Mouse (Mus musculus): ENCODE data around the gene Trim46.
A peak's percentile ranks its signal among the peaks of the same experiment; 100 is the strongest.
"Not testable (repeated sequence)": the region's sequence is repeated elsewhere in the genome, so short reads cannot be mapped to it uniquely, and the experiment has no call there.

The Trim46 gene

DNA sequence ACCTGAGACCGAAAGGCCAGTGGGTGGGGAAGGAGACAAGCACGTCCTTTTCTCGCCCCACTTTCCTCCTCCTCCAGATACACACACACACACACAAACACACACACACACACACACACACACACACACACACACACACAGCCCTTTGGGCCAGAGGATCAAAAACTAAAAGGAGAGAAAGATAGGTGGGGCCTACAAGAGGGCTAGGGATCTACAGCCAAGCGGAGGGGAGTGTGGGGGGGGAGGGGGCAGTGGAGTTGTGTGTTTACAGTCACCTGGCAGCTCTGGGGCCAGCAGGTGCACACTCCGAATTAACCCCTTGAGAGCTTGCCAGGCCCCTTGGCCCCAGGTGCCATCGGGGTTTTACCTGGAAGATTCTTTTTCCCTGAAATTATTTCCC, 13.5 kb downstream of the Trim46 start:
- DNase-seq: peak; percentile 70

DNA sequence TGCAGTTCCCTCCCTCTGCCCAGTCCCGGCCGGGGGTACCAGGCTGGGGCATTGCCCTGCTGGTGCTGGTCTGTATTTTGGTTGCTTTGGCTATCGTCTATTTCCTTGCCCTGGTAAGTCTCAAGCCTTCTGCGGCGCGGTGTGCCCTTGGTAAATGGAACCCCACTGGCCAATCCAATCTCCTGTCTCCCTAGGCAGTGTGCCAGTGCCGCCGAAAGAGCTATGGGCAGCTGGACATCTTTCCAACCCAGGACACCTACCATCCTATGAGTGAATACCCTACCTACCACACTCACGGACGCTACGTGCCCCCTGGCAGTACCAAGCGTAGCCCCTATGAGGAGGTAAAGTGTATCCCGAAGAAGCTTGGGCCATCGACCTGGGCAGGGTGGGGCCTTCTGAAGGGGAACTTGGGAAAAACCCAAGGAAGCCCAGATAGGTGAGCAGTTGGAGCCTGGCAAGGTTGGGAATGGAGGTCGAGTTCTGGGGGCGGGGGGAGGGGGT, 14.3 kb downstream of the Trim46 start:
- no peak for DNase-seq

DNA sequence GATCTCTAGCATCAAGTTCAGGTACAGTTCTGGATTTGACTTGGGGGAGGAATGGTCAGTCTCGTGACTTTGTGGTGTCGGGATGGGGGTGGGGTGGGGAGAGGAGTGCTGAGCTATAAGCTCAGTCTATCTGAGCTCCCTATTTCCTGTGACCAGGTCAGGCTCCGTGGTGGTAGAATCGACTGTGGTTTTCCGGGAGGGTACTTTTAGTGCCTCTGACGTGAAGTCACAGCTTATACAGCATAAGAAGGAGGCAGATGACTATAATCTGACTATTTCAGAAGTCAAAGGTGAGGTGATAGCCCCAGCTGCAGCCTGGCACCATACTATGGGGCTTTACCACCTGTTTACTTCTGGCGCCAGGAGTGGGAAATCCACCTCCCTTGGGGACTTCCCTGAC, 14.8 kb downstream of the Trim46 start:
- no peak for DNase-seq

DNA sequence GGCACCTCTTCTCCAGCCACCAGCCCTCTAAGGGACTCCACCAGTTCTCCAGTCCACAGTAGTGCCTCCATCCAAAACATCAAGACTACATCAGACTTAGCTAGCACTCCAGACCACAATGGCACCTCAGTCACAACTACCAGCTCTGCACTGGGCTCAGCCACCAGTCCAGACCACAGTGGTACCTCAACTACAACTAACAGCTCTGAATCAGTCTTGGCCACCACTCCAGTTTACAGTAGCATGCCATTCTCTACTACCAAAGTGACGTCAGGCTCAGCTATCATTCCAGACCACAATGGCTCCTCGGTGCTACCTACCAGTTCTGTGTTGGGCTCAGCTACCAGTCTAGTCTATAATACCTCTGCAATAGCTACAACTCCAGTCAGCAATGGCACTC, 15.5 kb downstream of the Trim46 start:
- DNase-seq: no peak

GRCm38 (mm10) chr3:89229276-89229675, 16.8 kb downstream of the Trim46 start:
- DNase-seq: no peak

- DNase-seq: peak; percentile 66
These were observed 17.3 kb downstream of the Trim46 start, which contains the start of gene Muc1 for GRCm38 (mm10) chr3:89228836-89229235. Gene Muc1 (plus strand): TSS chr3:89229057.

GRCm38 (mm10) chr3:89228180-89228549, 17.9 kb downstream of the Trim46 start:
- DNase-seq: peak; percentile 93

GRCm38 (mm10) chr3:89227307-89228179, 18.6 kb downstream of the Trim46 start:
- peak; percentile 95 for DNase-seq

DNA sequence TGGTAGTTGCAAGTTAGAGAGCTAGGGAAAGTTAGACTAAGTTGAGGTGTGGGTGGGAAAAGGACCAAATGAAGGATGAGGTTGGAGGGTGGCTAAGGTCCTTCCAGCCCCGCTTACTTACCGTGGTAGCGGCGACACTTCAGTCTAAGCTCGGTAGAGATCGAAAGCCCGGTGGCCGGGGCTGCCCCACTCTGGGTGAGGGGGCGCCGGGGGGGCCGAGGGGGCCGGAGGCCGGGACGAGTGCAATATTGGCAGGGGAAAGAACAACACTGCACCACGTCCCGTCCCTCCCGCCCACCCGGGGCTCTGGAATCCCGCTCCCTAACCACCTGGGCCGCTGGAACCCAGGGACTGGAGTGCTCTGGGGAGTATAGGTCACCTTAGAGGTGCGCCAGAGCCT, 19.2 kb downstream of the Trim46 start, which contains the start of gene Mtx1:
Gene Mtx1 (minus strand): TSS at position 189 of the 400 bp plus-strand sequence.
- DNase-seq: no peak

DNA sequence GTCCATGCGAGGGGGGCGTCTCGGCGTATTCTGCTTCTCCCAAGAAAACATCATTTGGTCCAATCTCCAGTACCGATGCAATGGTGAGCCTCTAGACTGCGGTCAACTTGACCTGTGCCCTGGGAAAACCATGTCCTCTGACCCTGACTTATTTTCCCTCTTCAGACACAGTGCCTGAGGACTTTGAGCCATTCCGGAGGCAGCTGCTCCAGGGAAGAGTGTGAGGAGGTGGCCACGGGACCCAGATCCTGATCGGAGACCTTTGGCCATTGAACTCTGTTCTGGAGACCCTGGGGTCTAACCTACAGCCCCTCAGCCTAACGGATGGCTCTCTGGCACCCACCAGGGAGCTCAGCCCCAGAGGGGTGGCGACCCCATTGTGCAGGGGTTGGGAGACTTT, 19.7 kb downstream of the Trim46 start:
- no peak for DNase-seq

GRCm38 (mm10) chr3:89225918-89226317, 20.2 kb downstream of the Trim46 start:
- DNase-seq: no peak

- DNase-seq: no peak
These were observed 20.7 kb downstream of the Trim46 start for GRCm38 (mm10) chr3:89225321-89225815.

- DNase-seq: no peak
These were observed 21.3 kb downstream of the Trim46 start for GRCm38 (mm10) chr3:89224796-89225195.

GRCm38 (mm10) chr3:89221167-89221566, 24.9 kb downstream of the Trim46 start:
- no peak for DNase-seq

DNA sequence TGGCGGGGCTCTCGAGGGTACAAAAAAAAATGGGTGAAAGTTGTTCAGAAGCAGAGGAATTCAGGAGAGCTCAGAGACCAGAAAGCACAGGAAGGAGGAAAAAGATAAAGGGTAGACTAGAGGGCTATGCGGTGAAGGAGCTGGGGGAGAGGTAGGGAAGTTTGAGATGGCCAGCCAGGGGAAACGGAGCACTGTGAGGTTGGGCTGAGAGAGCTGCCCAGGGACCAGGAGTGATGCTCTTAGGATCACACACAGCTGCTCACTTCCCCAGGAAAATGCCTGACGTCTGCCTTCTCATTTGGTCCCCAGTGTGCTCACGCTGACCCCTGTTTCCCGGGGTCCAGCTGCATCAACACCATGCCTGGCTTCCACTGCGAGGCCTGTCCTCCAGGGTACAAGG, 26.6 kb downstream of the Trim46 start:
- no peak for DNase-seq

DNA sequence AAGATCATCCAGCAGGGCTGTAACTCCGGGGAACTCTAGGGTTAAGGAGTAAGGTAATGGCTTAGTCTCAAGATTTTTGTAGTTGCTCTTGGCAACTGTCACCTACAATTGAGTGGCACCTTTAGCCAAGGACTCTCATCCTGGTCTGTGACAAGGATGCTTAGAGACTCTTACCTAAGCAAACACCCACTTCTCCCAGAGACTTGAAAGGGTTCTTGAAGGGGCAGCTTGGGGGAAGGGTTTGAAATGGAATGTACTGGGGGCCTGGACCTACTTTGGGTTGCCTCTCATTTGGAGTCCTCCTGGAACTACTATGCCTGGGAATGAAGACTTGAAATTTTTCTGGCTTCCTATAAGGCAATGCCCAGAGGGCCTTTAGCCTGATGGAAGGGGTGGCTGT, 27.8 kb downstream of the Trim46 start:
- DNase-seq: peak; percentile 66

GRCm38 (mm10) chr3:89216407-89216806, 29.7 kb downstream of the Trim46 start:
- not testable (repeated sequence) for DNase-seq

GRCm38 (mm10) chr3:89215853-89216252, 30.3 kb downstream of the Trim46 start:
- DNase-seq: peak; percentile 89

DNA sequence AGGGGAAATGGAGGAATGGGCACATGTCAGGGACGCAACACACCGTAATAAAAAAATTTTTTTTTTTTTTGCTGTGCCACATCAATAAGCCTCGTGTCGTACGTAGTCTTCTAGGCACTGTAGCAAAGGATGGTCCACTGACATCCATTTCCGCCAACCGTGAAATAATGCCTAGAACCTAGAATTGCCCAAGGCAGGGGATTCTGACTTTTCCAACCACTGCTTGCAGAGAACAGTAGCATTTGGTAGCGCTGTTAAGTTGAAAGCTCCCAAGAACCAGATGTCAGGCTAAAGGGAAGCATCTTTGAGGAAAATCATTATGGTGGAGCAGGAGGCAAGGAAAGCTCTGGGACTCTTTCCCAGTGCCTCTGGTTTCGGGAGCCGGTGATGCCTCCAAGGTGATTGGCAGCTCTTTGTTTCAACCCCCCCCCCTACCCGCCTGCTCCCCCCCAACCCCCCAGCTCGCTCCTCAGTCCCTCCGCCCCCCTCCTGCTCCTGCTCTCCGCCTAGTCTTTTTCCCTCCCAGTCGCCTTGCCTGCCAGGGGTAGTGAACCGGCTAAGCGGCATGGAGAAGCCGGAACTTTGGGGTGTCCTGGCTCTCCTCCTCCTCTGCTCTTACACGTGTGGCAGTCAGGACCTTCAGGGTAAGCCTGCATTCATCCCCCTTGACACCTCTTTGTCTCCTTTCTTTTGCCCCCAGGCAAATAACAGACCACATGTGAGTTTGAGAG, 31.3 kb downstream of the Trim46 start, which contains the start of gene Thbs3:
Gene Thbs3 (plus strand): TSS at position 500 of the 731 bp plus-strand sequence.
- peak; percentile 72 for DNase-seq

DNA sequence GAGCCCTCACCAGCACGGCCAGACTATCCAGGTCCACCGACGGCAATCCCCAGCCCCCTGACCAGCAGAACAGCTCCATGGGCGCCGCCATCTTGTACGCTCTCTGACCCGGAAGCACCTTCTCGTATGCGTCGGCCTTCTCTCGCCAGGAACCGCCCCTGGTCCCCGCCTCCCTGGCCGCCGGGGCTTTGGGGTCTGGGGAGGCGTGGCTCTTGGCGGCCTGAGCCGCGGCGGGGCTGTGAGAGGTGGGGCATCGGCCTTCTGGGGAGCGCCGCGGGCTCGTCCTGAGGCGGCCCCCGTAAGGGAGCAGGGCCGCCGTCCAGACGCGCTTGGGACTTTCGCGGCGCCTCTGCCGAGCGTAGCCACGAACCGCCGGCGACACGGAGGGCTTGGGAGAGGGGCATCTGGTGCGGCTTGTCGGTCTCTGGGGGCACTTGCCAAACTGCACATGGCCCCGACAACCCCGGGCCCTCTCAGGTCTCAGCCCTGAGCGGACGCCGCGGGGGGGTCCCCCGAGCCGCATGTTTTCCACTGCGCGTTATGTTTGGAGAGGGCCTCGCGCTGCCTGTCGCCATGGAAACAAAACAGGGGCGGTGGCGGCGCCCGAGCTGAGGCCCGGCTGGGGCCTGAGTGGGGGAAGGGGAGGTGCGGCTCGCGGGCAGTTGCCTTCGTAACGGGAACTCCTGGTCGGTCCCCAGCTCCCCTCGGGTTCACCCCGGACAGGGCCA, 32.1 kb downstream of the Trim46 start:
- DNase-seq: peak; percentile 97

DNA sequence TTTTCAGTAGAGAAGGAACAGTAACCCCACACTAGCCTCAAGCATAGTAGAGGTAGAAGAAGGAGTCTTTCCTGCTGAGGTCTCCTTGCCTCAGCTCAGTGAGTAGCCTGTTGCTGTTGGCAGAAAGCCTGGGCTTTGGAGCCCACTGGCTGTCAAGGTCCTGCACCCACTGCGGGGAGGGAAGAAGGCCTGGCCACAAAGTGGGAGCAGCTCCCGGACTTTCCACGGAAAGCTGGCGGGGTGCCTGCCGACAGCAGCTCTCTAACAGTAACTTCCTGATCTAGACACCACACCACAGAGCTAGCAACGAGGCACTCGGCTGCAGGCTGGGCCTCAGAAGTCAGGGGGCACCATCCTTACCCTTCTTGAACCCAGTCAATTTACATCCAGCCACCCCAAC, 35.4 kb downstream of the Trim46 start:
- no peak for DNase-seq

- no peak for DNase-seq
These were observed 35.9 kb downstream of the Trim46 start for GRCm38 (mm10) chr3:89210162-89210561.

DNA sequence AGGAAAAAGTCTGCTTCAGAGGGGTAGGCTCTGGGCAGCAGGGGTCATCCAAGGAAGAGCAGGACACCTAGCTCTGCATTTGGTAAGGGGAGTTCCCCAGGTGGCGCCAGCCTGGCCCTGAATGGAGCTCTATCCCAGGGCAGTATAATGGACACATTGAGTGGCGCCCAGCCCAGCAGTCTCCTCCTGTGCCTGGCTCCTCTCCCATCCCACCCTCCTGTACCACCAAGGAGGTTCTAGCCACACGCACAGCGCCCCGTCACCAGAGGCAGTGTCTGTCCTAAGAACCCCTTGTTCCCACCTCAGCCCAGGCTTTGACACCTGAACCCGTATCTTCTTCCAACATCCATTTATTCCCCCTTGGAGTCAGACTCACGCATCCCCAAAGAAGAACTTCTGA, 36.4 kb downstream of the Trim46 start:
- DNase-seq: no peak
